Mouse (Mus musculus): ENCODE measurements around the gene Trim66.

The Trim66 gene

DNA sequence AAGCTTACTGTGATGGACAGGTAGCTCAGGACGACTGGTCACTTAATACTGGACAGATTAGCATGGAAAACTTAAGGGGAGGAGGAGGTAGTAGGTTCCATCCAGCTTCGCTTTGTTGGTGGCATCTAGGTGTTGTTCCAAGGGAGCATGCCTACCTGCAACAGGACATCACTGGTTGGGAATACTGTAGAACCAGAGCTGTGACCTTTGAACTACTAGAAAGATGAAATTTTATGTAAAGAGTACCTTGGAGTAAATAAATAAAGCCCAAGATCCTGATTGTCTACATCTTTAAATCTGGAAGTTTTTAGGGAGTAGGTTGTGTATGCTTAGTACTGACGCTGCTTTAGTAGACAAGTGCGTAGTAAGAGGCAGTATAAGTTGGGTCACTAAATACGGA, 14.2 kb upstream of the Trim66 start:
- DNase-seq (ENCODE audit: low spot score): no peak

DNA sequence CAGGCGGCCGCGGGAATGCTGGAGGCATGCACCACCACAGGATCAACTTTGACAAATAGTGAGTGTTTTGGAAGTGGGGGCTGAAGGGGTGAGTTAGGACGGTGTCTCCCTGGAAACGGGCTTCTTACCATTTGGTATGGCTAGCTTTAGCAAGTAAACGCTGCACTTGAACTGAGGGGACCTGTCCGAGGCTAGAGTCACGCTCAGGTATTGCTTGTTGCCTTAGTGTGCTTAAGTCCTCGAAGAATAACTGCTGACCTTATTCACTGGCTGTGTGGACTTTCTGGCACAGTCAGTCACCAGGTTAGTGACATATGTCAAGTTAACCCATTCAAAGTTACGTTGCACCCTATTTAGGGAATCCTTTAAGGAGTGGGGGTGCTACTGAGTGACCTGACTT, 12.0 kb upstream of the Trim66 start:
- no peak for DNase-seq (ENCODE audit: low spot score)

DNA sequence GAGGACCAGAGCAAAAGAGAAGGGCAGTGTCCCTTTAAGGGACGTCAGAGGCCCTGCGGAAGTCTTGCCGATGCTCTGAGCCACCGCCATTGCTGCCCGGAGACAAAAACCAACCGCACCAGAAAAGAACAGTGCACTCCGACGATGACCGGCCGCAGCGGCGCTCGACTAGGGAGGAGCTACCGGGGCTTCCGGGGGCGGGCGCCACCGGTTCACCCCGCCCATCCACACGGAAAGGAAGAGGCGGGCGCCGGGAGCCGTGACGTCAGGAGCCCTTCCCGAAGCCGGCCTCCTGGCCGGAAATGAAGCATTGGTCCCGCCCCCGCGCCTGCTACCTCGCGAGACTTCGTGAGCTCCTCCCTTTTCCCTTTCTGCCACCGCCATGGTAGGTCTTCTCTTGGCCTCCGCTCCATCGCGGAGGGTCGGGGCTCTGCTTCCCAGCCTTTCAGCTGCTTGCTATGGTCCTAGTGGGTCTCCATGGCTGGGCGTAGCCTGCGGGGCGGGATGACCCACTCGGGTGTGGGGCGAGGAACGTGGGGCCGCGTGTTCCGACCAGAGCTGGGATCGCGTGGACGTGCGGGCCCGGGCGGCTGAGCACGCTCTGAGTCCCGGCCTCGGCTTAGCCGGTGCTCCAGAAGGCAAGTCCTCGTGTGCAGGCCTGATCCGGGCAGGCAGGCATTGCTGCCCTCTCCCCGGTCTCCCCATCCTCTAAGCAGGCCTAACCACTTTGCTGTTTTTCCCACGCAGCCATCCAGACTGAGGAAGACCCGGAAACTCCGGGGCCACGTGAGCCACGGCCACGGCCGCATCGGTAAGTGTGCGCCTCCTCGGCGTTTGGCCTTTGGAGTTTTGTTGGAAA, 11.1 kb upstream of the Trim66 start, which contains the start of gene Rpl27a:
Gene Rpl27a (plus strand): TSS at position 310 of the 859 bp plus-strand sequence.
- DNase-seq (ENCODE audit: low spot score): peak; percentile 98

DNA sequence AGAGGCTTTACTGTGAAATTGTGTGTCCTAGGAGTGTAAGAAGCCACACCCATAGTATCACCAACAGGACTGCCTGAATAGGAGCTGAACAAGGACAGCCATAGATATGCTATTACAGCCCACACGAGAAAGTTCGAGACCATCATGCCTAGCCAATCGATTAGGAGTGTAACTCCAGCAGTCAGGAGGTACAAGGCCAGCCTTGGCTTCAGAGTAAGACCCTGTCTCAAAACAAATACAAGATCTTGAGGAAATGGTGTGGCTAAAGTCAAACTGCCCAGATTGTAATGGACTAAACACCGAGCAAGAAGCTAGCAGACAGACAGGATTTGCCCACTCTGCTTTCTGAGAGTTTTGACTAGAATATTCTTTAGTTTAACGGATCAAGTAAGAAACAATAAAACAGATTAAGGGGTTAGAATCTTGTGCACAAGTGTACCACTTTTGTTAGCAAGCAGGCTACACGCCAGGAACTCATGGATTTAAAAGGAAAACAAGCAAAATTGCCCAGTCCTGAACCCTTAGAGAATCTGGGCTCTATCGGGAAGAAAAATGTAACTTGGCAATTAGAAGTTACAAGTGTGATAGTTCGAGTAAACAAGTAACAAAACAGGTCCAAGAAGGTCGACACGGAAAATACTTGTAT, 10.2 kb upstream of the Trim66 start:
- DNase-seq (ENCODE audit: low spot score): no peak

DNA sequence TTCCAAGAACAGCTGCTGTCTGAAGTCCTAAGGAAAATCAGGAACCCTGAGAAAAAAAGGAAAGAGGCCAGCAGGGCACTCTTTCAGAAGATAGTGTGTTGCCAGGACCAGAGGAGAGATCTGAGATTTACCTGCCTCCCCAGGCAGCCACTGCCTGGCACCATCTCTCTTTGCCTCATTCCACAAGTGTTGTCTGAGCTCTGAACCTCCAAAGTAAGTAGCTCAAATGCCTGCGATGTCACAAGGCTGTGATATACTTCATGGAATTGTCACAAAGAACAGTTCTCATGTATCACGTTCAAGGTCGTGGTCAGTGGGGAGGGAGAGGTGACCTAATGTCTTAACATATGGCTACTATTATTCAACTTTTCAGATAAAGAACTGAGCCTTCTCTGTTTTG, 8.6 kb upstream of the Trim66 start:
- no peak for DNase-seq (ENCODE audit: low spot score)

DNA sequence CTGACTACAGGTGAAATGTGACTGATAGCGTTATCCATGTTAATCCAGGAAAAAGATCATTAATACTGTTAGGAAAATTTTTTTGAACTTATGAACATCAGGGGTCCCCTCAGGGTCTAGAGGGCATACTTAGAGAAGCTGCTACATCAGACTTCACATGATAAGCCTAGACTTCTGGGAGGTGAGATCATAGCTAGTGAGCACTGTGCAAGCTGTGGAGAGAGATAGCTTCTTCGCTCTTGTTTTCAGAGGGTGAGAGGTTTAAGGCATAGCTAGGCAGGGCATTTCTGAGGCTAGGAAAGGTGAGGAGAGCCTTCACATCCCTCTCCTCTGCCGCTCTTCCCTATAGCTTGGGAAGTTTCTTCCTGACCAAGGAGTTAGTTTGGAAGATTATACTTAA, 3.9 kb upstream of the Trim66 start:
- DNase-seq (ENCODE audit: low spot score): no peak

DNA sequence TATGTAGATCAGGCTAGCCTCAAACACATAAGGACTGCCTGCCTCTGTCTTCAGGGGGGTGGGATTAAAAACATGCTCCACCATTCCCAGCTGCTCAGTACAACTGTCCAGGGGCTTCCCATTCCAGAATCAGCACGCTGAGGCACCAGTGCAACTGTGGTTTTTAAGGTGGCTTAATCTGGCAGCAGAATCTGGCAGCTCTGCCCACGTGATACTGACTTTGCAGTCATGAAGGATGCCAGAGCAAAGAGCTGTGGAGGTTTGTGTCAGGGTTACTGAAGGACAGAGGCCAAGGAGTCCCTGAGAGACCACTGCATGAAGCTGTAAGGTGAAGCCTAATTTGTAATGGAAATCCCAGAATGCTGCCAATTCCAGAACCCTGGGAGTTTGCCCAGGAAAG, 2.9 kb upstream of the Trim66 start:
- no peak for DNase-seq (ENCODE audit: low spot score)

DNA sequence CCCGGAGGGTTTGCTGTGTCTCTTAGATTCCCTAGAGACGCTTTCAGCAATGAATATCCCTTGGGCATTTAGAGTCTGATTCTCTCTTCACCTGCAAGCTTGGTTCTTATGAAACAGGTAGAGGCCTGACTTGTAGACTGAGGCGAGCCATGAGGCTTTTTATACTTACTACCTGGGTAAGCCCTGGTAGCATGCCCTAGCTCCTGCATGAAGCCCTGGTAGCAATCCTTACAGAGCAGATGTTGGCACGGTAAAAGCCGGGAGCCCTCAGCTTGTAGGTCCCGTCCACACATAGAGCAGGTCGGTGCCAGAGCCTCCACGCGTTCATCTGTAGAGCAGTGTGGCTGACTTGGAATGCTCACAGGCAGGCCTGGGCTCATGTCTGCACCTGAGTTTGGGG, 362 bp downstream of the Trim66 start:
- DNase-seq (ENCODE audit: low spot score): no peak

DNA sequence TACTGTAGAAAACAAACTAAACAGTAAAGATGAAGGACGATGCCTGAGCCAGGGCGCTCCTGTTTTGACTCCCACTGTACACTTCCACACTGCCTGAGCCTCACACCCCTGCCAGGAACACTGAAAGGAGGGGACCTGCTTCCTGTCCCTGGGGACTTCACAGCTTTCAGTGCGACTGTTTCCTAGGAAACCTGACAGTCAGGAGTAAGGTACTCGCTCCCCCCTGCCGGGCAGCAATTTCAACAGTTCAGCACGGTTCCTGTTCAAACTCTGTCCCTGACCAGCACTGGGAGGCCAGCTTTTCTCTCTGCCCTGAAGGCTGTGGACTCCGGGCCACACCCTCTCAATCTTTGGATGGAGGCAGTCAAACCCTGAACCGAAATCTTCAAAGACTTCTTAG, 815 bp downstream of the Trim66 start:
- no peak for DNase-seq (ENCODE audit: low spot score)

DNA sequence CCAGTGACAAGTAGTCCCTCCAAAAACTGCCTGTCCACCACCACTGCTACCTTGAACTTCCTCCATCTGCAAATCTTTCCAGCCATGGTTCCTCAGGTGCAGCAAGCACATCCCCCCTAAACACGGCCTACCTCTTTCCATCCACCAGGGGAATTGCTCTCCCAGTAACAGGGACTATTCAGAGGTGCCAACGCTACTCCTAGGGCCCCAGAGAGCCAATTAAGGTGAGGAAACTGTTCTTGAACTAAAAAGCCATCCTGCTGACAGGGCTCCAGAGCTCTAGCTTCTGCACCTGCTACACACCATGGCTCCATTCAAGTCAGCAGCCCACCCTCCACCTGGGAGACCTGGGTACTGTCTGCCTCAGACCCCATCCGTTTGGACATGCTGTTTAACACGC, 10.4 kb downstream of the Trim66 start:
- no peak for DNase-seq (ENCODE audit: low spot score)

DNA sequence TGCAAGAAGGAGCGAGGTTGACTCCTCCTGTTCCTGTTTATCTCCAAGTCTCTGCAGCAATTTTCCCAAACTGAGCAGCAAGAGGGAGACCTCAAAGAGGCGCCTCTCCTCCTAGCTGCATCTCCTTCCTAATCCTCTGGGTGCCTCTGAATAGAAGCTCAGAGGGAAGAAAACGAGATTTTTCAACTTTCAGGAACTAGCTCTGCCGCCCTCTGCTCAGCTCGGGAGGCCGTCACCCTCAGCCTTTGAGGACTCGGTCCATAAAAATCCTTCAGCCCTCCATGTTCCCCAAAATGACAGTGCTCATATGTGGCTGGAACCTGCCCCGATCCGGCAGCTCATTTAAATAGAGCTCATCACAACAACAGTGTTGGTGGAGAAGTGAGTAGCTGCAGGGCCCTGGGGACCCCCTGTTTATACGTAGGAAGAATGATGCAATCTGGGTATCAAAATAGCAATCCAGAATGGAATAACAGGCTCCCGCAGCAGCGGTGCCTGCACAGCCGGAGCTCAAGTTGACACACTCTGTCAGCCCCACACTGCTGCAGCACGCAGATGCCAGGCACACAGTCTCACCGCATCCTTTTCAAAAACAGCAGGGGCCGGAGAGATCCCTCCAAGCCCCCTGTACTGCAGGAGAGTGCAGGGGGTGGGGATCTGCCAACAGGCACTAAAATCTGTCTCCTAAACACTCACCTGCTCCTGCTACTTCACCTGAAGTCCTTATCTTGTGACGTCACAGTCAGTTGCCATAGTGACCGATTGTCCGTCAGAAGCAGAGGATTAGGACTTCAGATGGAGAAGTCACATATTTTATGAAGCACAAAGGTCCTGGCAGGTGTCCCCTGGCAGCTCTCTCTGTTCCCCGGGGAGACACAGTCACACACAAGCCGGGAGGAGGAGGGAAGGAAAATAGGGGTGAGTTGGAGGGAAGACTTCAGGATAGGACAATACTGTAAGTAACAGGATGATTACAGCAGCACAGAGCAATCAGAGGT, 14.3 kb downstream of the Trim66 start:
- no peak for DNase-seq (ENCODE audit: low spot score)

DNA sequence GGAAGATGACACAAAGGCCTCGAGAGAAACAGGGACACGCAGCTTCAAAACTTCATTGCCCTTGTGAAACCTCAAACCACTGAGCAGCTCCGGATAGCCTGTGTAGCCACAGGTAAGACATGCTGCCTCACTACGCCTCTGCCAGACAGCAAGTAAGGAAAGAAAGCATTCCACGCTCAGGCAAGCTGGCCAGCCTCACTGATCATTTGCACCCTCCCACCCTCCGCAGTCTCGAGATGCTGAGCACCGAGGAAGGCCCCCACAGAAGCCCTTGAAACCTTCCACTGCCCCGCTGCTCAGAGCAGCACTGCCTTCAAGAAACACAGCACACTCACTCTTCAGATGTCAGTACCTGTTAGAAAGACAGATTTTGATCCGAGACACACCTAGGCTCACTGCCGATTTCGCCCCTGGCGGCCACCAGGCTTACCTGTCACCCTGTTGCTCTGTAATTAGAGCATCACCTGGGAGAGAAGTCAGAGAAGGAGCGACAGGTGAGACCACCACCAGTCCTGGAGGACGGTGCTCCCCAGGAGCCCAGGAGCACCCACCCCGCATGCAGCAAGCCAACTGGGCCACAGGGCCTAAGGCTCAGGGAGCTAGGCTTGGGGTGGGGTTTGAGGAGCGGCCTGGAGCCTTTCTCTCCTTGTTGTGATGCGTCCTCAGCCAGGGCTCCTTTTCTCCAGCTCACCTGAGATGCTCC, 15.2 kb downstream of the Trim66 start:
- no peak for DNase-seq (ENCODE audit: low spot score)

DNA sequence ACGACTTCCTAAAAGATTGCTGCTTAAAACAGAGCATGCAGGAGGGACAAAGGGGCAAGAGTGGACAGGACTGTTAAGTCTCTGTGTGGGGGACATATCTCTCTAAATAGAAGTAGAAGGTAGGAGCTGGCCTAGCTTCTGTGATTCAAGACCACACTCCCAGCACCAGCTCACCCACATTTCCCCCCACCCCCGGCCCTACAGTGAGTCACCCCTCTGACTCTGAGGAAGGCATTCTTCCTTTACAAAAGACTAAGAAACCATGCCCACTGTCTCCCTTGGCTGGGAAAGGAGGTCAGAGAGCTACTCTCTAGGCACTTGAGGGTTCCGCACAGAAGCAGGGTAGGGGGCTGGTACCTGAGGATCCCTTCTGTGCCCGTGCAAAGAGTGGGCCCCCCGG, 23.7 kb downstream of the Trim66 start:
- DNase-seq (ENCODE audit: low spot score): no peak

DNA sequence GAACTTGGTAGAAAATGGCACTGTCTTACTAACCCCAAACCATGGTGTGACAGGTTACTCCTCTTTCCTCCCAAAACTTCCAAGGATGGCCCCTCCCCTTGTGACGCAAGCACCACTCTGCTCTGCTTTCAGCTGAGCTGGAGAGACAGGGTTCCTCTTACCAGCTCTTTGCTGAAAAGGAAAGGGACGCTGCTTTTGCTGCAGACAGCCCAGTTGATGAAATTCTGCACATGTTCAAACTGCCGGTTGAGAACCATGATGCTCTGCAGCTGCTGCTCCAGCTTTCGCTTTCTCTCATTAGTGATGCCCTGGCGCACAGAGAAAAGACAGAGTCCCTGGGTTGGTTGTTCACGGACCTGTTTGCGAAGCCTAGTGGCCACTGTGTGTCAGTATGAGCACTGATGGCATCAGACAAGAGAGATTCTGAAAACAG, 27.2 kb downstream of the Trim66 start:
- DNase-seq (ENCODE audit: low spot score): no peak

DNA sequence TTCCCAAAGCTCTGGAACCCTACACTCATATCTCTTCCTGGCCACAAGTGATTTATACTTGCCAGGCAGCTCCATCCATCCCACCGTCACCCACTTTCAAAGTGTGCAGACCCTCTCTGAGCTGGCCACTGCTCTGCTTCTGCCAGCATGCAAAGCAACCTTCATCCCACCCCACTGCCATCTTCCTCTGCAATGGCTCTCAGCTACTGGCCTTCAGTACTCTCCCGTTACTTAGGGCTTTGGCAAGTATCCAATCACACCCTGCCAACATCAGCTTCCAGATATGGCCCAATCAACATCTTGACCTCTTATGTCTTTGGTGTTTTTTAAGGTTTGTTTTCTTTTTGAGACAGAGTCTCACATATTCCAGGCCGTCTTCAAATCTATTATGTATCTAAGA, 30.0 kb downstream of the Trim66 start:
- no peak for DNase-seq (ENCODE audit: low spot score)

DNA sequence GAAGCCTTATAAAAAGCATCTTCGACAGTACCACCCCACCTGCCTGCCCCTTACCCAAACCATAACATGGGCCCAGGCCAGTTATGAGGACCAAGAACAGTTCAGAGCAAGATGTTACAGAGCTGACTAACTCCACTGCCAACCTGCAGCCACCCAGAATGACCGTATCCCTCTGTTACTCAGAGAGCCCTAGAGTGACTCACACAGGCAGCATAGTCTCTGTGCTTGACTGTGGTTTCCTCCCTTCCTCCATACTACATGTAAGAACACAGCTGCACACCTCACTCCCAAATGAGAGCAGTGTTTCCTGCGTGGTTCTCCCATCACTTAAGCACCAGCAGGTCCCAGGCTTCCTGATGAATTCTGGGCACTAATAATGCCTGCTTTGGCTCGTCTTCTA, 37.2 kb downstream of the Trim66 start:
- no peak for DNase-seq (ENCODE audit: low spot score)

DNA sequence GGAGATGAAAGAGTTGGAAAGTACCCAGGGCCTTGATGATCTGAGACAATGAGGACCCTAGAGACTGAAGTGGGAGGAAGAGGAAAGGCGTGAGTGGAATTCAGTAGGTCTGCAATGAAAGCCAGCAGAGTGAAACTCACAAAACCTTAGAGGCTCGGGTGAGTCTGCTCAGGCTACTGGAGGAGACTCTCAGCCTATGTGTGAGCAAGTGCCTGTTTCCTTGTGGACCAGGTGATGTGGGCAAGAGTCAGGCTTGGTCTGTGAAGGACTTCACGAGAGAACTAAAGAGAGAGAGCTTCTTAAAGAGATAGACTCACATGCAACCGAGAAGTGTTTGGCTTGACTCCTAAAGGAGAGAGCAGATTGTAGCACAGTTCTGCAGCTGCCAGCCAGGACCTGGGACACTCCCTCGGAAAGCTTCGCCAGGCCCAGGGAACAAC, 39.7 kb downstream of the Trim66 start:
- no peak for DNase-seq (ENCODE audit: low spot score)

DNA sequence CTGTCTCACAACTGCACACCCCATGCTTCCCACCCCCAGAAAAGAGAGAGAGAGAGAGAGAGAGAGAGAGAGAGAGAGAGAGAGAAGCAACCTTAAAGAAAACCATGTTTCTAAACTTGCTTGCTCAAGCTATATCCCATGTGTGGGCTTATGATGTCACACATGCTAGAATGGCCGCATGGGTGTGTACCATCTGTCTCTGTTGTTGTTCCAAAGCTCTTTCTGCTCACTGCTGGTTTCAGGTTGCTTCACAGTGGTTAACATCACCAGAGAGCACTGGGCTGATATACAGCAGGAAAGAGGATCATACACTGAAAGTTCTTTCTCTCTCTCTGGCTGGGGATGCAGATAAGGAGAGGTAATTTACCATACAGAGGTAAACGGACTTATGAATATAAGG, 40.3 kb downstream of the Trim66 start:
- DNase-seq (ENCODE audit: low spot score): no peak

DNA sequence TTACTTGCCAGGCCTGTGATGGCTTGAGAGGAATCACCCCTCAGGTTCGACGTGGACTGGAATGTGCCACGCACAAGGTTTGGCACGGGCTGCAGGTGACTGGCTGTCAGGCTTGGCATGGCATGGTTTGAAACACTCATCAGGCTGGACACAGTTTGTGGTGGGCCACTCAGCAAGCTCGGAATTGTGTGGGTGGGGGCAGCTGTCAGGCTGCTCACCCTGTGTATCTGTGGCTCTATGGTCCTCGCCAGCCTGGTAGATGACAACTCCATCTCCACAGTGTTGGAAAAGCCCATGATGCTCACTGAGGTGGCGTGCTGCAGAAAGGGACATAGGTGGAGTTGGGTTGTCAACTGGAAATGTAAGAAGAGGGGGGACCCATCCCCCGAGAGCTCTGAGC, 47.2 kb downstream of the Trim66 start:
- no peak for DNase-seq (ENCODE audit: low spot score)

DNA sequence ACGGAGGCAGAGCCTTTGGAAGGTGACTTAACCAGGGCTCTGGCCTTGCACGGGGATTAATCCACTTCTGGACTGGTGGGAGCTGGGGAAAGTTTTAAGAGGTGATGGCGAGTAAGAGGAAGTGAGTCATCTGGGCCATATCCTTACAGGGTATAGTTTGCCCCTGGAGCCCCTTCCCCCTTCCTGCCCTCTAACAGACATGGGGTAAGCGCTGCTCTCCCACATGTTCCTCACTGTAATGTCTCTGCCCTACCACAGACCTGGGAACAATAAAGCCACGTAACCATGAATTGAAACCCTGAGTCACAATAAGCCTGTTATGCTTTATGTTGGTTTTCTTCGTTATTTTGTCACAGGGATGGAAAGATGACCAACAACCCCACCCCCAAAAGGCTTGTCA, 51.4 kb downstream of the Trim66 start:
- DNase-seq (ENCODE audit: low spot score): no peak

DNA sequence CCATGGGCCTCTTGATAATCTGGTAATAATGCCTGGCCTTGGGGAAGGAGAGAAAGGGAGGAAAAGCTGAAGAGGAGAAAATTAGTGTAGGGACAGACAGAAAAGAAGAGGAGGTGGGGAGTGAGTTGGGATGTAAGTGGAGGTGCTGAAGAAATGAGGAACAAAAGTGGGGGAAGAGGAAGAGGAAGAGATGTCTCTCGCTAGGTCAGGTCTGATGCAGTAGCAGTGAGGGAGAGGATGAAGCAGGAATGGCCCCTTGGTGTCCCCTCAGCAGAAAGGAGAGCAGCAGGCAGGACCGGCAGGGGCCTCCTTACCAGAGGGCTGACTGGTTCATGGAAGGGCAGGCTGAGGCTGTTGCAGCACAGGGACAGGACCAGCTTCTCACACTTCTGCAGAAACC, 52.2 kb downstream of the Trim66 start:
- no peak for DNase-seq (ENCODE audit: low spot score)

DNA sequence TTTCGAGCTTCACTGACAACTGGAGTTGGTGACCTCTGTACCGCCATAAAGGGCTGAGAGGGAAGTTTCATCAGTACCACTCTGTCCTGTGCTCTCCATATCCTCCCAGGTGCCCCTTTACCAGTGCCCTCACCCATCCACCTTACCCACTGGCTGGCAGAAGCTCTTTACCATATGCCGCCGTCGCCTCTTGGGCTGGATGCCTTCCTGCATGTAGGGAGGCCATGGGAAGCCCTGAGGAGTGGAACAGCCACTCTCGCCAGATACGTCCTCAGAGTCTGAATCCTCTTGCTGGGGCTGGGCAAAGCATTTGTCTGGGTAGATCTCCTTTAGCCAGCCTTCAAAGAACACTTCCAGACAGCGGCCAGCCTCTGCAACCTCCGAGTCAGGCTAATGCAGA, 53.1 kb downstream of the Trim66 start:
- DNase-seq (ENCODE audit: low spot score): no peak
